Mouse (Mus musculus): ENCODE measurements around the gene Chmp2b. TPM values are rescaled to one million over a fixed set of nuclear protein-coding genes. Genes with fewer than 3 reads are reported as not detected.
A peak's percentile ranks its signal among the peaks of the same experiment; 100 is the strongest.

Gene Chmp2b
- total RNA-seq (2015) = 64.1 and 64.5 TPM in 2 replicates
- 38.9 and 39.4 TPM in 2 replicates for total RNA-seq (2017)

DNA sequence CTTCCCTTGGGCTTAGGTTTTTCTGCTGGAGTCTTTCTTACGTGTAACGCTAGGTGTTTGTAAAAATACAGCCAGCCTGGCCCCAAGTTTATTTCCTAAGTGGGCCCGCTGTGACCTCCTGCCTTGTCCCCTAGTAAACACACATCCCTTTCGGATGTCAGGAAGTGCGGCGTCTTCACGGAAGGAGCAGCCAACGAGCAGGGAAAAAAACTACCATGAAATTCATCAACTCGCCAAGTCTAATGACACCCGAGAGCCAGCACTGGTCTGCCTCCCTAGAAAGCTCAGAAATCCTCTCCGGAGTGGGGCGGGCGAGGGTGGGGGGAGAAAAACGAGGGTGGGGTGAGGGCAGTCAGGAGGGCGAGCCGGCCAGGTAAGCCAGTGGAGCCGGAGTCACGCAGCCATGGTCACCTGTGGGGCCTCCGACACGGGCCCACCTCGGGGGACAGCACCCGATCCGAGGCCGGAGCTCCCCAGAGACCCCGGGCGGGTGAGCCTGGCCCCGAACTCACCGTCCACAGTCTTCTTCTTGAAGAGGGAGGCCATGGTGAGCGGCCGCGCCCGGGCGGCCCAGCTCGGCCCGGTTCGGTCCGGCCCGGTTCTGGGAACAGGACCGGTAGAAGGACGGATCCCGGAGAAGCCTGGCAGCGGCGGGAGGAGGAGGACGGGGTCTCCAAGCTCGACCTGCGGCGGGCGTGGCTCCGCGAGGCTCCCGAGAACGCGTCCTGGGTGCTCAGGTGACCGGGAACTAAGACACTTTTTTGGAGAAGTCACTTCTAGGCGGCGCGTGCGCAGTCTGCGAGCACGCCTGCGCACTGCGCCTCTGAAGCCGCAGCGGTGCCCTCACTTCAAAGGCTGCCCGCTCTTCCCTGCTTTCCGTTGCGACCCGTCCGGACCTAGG is at the start of gene Chmp2b:
Gene Chmp2b (minus strand): TSS at position 764 of the 901 bp plus-strand sequence.
- peak; percentile 86 for ATAC-seq (replicated peaks; ENCODE audit: poor library complexity)

DNA sequence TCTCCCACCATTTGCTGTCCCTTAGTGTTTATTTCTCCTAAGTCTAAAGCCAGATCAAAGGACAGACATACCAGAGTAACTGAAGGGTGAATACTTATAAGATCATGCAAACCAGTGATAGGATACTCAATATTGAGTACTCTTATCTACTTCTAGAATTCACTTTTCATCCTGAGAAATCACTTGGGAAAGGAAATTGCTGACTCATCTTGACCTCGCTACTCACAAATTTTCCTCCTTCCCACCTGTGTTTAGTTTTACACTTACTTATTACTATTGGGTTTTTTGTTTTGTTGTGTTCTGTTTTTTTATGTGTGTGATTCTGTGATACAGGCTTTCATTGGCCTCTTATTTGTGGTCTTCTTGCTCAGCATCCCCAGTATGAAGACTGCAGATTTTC is 49.2 kb upstream of the Chmp2b start:
- no peak for ATAC-seq (replicated peaks; ENCODE audit: poor library complexity)

DNA sequence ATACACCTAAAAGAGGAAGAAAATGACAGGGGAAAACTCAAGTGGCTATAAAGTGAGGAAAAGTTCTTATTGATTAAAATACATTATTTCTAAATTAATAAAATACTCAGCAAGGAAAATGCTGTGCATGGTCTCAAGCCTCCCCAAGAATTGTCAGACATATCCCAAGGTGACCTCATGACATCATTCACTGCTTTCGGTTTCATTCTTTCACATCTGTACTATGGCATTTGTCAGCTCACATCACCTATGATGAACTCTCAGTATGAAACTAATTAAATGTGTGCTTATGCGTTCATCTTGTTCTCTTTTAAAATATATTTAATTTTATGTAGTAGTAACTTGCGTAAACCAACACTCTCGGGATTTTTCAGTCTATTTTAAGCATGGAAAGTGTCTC is 38.3 kb upstream of the Chmp2b start:
- ATAC-seq (replicated peaks; ENCODE audit: poor library complexity) = no peak

DNA sequence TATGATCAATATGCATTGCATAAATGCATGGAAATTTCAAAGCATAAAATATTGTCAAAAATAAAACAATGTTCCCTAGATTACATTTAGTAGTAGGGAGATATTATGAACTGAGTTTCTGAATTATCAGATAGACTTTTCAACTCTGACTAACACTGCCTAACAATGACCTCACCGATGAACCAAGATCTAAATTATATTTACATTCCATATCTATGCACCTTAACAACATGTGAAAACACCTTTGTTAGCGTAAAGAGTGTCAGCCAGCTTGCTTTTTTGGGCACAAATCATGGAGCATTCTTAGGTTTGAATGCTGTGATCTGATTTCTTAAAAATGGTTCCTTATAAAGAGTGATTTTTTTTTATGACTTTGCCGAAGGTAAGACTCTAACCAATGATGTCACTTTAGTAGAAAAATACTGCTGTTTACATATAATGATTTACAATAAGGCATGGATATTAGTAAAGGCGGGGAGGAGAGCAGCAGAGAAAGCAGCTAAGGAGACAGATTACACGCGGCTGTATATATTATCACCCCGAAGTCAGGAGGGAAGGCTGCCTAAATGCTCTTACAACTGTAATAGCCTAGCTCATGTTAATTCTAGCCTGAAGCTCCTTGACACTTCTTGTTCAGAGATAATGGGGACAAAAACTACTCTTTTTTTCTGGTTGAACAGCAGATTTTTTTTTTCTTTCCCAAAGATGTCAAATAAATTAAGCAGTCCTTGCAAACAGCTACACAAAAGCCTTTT is 23.8 kb upstream of the Chmp2b start:
- ATAC-seq (replicated peaks; ENCODE audit: poor library complexity) = no peak

DNA sequence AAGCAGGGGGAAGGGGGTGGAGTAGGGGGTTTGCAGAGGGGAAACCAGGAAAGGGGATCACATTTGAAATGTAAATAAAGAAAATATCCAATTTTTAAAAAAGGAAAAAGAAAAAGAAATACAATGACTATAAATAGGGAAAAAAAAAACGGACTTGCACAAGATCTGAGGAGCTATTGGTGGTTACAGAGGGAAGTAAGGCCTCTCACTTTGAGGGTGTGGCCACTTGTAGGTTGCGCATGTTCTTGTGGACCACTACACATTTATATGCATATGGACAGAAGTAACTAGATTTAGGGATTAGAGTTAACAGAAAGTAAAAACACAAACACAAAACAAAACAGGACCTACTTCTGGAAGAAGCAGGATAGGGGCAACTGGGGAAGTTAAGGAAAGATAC is 23.2 kb upstream of the Chmp2b start:
- ATAC-seq (replicated peaks; ENCODE audit: poor library complexity) = no peak

DNA sequence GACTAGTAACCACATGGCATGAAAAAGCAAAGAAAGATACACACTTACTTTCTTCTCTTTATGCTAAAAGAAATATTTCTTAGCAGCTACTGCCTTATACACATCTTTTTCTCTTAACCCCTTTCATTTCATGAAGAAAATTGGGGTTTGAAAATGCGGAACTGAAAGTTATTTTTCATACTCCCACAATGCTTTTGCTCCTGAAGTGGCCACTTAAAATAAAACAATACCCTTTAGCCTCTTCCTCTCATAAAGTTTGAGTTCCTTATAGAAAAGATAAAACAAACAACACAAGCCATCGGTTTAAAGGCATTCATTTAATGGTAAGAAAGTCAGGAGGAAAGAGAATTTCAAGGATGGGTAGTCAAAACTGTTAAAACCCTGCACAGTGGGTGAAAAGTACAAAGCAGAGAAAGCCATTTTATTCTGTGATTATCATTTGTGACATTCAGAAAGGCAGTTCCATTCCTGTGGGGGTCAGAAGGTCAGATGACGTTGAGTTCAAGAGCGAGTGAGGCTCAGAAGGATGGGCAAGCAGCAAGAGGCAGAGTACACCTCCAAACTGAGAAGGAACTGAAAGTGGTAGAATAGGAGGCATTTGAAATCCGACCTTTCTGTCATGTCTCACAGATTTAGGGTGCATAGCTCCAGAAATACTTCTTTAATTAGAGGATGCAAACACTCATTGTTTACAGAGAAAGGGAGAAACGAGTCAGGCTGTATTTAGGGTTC is 14.9 kb upstream of the Chmp2b start:
- peak; percentile 61 for ATAC-seq (replicated peaks; ENCODE audit: poor library complexity)

DNA sequence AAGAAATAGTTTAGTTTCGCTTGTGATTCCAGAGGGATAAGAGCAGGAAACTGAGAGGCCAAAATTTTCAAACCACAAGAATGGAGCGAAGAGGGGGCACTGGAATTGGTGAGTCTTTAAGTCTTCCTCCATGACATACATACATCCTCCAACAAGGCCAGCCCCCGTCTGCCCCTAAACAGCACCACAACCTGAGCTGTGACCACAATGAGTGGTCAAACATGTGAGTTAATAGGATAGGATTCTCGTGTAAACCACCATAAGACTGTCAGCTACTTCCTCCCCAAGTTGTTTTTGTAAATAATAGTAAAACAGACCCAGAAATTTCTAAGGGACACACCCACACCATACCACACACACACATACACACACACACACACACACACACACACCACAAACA is 6.3 kb upstream of the Chmp2b start:
- peak; percentile 45 for ATAC-seq (replicated peaks; ENCODE audit: poor library complexity)

DNA sequence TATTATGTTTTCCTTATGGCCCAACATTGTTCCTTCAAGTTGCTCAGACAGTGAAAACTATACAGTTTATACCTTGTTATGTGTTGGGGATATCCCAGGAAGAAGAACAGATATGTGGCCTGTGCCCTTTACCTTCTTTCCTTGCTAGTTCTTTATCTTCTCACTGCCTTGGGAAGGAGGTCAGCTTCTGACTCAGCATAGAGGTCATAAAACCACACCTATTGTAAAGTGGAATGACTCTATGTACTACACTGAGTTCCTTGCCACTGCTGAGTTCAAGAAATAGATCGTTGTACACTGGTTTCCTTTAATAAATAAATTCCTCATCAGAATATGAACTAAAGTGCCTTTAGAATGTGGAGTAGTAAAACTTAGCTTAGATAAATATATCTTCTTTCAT is 2.4 kb upstream of the Chmp2b start:
- no peak for ATAC-seq (replicated peaks; ENCODE audit: poor library complexity)

DNA sequence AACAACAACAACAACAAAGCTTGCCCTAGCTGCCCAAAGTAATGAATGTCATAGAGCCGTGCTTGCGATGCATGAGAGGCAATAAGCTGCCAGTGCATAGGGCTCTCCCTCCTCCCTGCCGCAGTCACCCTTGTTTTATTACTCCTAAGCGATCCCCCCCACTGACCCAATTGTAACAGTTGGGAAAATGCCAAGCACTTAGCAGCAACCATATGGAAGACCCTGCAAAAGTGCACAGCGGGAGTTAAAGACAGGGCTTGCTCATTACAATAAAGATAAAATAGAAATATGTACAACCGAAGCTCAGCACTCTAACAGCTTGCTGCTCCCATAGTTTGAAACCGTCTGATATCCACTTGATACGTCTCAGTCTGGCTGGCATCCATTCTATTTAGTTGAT is 1.8 kb upstream of the Chmp2b start:
- no peak for ATAC-seq (replicated peaks; ENCODE audit: poor library complexity)

DNA sequence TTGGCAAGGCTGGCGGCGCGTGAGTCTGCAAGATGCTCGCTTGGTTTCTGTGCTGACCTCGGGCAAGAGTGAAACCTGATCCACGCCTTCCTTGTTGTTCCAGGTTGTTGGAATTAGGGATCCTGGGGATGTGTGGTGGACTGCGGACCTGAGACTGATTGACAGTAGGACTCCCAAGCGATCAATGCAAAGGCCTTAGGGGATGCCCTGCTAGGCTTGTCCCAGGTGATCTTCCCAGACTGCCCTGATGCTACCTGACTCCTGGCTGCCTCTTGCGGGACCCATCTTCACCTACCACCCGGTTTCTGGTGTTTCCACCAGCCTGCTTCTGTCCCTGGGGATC is 309 bp upstream of the Chmp2b start:
- ATAC-seq (replicated peaks; ENCODE audit: poor library complexity) = no peak; the same call in 1 of the 2 replicates

DNA sequence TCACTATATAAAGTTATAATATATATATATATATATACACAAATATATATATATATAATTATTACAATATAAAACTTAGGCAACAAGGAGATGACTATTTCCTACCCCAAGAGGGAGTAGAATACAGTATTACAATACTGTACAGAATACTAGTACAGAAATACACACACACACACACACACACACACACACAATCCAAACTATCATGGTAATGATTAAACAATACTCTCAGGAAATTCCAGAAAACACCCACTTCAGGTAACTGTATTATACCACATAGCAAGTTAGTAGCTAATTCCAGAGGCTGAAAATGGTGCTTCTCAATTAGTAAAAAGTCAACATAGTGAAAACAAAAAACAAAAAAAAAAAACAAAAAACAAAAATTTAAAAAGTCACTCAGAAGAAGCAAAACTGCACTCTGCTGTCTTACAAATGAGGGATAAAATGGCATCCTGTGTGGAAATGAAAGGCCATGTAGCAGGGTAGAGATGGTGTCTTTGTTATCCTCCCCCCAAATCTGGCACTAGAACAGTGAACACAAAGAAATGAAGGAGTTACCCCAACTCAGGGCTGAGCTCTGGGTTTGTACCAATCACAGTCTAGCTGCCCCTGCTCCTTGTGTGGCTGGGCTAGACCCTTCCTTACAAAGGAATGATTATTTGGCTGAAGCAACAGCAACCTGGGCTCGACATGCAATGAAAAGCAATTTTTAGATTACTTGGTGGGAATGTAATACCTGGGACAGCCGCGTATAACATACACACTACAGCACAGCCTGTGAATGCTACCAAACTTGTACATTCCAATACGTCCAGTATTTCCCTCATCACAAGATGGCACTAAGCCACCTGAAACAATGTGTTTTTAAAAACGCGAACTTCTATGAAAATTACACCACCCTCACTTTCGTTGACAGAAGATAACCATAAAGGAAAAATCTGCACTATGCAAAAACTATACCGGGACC is 1.2 kb downstream of the Chmp2b start:
- ATAC-seq (replicated peaks; ENCODE audit: poor library complexity) = peak; percentile 42

DNA sequence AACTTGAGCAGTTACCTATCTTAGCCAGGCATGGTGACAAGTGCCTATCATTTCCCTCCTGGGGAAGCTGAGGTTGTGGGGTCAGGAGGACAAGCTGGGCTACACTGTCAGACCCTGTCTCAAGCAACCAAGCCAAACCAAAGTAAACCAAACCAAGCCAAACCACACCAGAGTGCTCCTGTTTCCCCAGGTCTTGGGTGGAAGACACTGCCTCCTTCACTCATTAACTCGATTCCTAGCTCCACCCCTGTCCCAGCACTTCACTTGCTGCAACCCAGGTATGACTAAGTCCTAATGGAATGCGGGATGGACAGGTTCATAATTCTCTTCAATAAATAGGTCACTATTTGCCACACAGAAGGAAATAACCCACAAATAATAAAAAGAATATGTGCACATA is 2.9 kb downstream of the Chmp2b start:
- ATAC-seq (replicated peaks; ENCODE audit: poor library complexity) = no peak

DNA sequence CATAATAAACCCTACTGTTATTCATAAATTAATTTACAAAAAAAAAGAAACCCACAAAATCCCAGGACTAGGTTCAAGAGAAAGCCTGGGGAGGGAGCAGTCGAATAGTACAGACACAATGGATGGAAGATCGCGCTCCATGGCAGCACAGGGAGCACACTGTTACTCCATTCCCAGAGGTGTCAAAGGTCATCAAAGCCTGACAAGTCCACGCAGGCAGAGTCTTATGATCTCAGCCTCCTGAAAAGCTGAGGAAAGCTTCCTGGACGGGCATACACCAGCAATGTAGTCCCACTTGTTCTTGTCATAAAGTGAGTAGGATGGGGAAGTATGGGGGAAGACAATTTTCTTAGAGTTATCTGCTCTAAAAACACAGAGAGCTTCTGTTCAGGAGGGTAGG is 5.2 kb downstream of the Chmp2b start:
- ATAC-seq (replicated peaks; ENCODE audit: poor library complexity) = no peak

DNA sequence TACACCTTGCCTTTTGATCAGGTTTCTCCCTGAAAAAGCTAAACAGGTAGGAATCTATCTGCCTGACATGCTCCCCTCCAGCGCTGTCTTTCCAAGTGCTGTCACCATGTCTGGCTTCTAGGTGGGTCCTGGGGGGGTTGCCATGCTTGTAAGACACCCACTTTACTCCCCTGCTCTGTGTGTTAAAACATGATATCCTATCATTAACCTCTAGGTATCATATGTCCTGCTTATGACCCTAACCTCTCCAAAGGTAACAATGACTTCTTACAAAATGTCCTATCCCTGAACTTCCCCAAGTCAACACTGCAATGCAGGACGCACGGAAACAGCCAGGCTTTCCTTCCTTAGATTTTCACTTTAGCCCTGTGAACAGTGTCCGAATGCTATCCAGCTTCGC is 8.3 kb downstream of the Chmp2b start:
- ATAC-seq (replicated peaks; ENCODE audit: poor library complexity) = 0 out of 2 replicates have a peak, but pooled peaks have one; percentile 29

DNA sequence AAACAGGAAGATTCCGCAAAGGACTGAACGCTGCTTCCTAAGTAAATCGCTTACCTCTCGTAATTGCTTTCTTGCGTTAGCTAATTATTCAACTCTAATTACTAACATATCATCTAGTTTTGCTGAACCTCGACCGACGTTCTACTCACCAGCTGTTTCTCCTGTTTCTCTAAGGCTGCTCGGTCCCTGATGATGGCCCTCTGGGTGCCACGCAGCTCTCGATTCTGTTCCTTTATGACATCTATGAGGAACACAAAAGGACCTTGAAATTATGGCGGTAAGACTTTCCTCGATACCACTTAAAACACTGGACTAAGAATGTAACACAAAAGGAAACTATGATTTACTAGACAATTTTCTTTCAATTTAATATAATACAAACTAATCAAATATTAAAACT is 11.7 kb downstream of the Chmp2b start:
- no peak for ATAC-seq (replicated peaks; ENCODE audit: poor library complexity)

DNA sequence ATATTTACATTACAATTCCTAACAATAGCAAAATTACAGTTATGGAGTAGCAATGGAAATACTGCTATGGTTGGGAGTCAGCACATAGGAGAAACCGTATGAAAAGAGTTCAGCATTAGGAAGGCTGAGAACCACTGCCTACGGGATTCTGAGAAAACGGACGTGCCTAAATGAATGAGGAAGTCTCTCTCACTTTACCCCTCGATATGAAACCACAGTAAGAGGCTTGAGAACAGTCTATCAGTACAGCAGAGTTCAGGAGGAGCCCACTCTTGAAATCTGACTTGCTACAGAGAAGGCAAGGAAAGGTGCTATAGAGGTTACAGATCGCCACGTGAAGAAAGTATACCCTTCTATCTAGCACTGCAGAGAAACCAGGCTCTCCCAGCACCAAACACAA is 13.6 kb downstream of the Chmp2b start:
- peak; percentile 95 for ATAC-seq (replicated peaks; ENCODE audit: poor library complexity)

DNA sequence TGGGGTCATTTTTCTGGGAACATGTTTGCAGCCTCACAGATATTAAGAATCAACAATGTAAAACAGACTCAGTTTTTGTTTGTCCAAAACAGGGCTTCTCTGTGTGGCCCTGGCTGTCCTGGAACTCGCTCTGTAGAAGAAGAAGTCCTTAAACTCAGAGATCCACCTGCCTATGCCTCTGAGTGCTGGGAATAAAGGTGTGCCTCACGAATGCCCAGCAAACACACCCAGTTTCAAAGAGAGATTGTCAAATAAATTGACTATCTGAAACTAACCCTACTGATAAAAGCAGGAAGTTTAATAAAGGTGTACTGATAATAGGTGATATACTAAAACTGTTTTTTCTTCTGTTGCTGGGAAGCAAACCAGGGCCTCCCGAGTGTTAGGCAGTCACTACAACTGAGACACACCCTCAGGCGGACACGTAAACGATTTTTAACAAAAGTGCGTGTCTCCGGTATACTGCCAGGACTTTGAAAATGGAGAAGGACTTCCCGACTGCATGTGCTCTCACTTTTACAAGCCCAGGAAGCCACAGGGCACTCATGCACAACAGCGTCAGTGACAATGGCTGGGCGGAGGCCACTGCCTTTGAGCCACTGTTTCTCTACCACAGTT is 18.7 kb downstream of the Chmp2b start:
- no peak for ATAC-seq (replicated peaks; ENCODE audit: poor library complexity)

DNA sequence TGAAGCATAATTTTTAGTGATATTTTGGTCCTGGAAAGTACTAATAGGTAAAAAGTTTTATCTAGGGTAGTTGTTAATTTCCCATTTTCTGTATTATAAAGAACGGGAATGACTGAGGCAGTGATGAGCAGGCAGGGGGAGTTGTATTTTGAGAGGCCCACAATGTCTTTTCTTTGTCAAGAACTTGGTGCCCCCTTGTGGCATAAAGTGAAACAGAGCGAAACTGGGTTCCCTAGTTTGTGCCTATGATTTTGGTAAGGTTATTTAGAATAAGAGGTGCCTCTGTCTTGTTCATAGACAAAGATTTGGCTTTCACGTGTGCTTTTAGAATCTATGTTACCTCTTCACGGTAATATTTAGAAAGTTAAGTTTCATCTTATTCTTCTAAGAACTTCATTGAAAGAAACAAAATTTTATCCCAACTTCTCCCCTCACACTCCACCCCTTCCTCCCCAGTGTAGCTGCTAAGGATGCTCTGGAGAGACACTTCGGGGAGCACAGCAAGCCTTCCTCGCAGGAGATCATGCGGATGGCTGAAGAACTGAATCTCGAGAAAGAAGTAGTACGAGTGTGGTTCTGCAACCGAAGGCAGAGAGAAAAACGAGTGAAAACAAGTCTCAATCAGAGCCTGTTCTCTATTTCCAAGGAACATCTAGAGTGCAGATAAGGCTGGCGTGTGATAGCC is 29.1 kb downstream of the Chmp2b start:
- ATAC-seq (replicated peaks; ENCODE audit: poor library complexity) = peak; percentile 92

DNA sequence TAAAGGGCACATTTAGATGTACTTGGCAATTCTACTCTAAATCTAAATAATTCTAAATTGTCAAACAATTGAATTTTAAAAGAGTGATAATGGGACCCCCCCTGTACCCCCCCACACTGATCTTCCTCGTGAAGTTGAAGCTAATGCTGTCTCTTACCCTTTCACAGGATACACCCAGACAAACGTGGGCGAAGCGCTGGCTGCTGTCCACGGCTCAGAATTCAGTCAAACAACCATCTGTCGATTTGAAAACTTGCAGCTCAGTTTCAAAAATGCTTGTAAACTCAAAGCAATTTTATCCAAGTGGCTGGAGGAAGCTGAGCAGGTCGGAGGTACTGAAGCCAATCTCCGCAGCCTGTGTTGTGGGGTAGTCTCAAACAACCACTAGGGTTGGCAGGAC is 30.9 kb downstream of the Chmp2b start:
- ATAC-seq (replicated peaks; ENCODE audit: poor library complexity) = no peak
